Mouse (Mus musculus) heart, embryonic 14.5 days (tissue): ENCODE data around the gene Cep41. TPM values are rescaled to one million over a fixed set of nuclear protein-coding genes. Genes with fewer than 3 reads are reported as not detected.

Experiments used
- ATAC-seq: fragments of 200-750 bp; cut with Nextera tagmentation; 2 replicates; pipeline ENCODE4 v1.8.0; 2017; ENCODE audit warnings: low read depth, moderate TSS enrichment; ENCODE audit not compliant: insufficient number of reproducible peaks, insufficient read depth, low FRiP score
- H3K27ac ChIP-seq, 2 experiments: fragments of 200-500 bp in 1 of 2; fragments of 300-500 bp in 1 of 2; sonication (generic) in 1 of 2; replicated peaks in 1 of 2; 2 replicates each; pipeline ENCODE4 v1.5.1; 2012 to 2014; ENCODE audit warnings: low read depth in 2 of 2, low read length in 2 of 2, control low read depth in 1 of 2, mild to moderate bottlenecking in 1 of 2, mixed read lengths in 1 of 2; ENCODE audit not compliant: control insufficient read depth in 1 of 2, insufficient read depth in 1 of 2
- H3K27me3 ChIP-seq: fragments of 300-500 bp; sonication (generic); 2 replicates; pipeline ENCODE4 v1.6.1; 2014; ENCODE audit warnings: mild to moderate bottlenecking, low read length, control low read depth; ENCODE audit not compliant: control insufficient read depth, insufficient read depth
- H3K36me3 ChIP-seq: fragments of 300-500 bp; sonication (generic); 2 replicates; pipeline ENCODE4 v1.6.1; 2014; ENCODE audit warnings: mild to moderate bottlenecking, control low read depth, low read length, mixed read lengths; ENCODE audit not compliant: control insufficient read depth, insufficient read depth
- H3K4me1 ChIP-seq, 2 experiments: fragments of 200-500 bp in 1 of 2; fragments of 300-500 bp in 1 of 2; sonication (generic) in 1 of 2; 2 replicates each; pipeline ENCODE4 v1.6.1; 2012 to 2014; ENCODE audit warnings: low read length in 2 of 2, control low read depth in 1 of 2, mixed read lengths in 1 of 2; ENCODE audit not compliant: control insufficient read depth in 2 of 2, insufficient read depth in 2 of 2
- H3K4me2 ChIP-seq: fragments of 300-500 bp; sonication (generic); 2 replicates; pipeline ENCODE4 v1.6.1; 2014; ENCODE audit warnings: mild to moderate bottlenecking, low read length
- H3K4me3 ChIP-seq, 2 experiments: fragments of 200-500 bp in 1 of 2; fragments of 300-500 bp in 1 of 2; sonication (generic) in 1 of 2; 2 replicates each; pipeline ENCODE4 v1.5.1; 2012 to 2014; ENCODE audit warnings: low read length in 2 of 2, mild to moderate bottlenecking in 2 of 2, control low read depth in 1 of 2, low read depth in 1 of 2, moderate library complexity in 1 of 2; ENCODE audit not compliant: control insufficient read depth in 1 of 2, insufficient read depth in 1 of 2
- H3K9ac ChIP-seq: fragments of 300-500 bp; sonication (generic); 2 replicates; pipeline ENCODE4 v1.6.1; 2014; ENCODE audit warnings: mild to moderate bottlenecking, low read length
- H3K9me3 ChIP-seq: fragments of 300-500 bp; sonication (generic); 2 replicates; pipeline ENCODE4 v1.6.1; 2016; ENCODE audit warnings: low read length, control low read depth; ENCODE audit not compliant: control insufficient read depth
- WGBS: fragments of 180-500 bp; shearing (Covaris S2); extraction: QIAGEN DNeasy Blood & Tissue Kit; methylation state at CpG from one replicate; pipeline ENCODE4 v1.1.7; 2014; 5-methylcytosine and 5-hydroxymethylcytosine counted together
- polyA plus RNA-seq: library from polyadenylated mRNA; unstranded; fragments of >200 nt; fragmentation: Nextera tagmentation; extraction: Ambion mirVana; gene quantifications from 2 replicates; pipeline ENCODE4 v1.2.1, GENCODE M21; 2014

Cep41 gene
- polyA plus RNA-seq, 1 experiment from 2014 or later = 9.6 TPM

DNA sequence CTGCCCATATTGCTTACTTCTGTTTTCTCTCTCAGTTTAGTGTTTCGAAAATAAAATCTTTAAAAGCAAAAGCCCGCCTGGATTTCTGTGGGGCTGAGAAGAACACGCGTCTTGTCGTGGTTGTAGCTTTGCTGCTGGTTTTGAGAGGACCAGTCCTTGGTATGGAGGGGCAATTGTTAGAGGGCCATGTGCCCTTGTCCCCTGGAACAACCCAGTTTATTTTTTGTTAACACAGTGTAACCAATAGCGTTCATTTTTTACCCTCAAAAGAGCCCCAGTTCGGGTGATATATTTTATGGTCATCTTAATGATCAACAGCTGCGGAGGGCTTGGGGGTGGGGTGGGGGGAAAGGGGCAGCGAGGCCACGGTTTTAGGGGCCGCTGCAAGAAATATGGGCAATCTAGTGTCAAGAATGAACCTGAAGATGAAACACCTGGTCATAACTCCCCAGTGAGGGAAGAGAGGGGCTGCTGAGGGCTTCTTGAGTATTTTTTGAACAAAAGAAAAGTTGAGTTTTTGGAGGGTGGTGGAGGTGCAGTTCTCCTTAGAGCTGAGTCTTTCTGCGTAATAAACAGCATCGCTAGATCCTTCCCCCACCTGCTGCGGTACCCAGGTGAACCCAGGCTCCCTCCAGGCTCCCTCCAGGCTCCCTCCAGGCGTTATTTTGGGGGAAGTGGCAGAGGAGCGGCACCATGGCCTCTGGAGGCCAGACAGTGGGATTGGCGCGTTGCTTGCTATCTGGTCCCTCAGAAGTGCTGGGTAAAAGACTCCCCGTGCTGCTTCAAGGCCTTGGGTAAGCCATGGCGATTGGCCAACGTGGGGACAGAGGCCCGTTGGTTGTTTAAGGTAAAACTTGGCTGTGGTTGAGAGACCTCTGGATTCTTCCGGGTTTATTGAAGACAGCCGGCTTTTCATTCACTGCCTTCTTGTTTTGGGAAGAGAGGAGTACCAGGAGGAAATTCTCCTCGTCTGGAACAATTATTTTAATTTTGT lies 17.1 kb upstream of the Cep41 start:
- Histone ChIP-seq H3K9ac (no peak overlapping the region), H3K27ac (0 out of 4 replicates have a peak overlapping the region, but pooled peaks of 1 of the 2 experiments have one; percentile 2)

DNA sequence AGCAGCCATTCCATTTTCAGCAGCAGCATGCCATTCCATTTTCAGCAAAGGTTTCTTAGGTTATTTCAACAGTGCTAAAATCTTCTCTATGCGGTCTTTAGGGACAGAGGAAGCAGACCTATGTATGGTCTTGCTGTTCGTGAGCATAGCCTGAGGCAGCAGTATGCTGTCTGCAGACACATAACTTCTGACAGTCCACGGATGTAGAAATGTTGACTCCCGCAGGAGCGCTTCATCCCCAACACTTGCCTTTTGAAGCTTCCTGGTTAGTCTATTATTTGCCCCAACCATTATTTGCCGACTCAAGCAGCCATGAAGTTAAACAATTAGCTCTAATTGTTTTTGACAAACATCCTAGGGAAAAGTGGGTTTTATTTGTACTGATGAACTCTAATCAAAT lies 15.6 kb upstream of the Cep41 start:
- Histone ChIP-seq H3K4me3 (no peak overlapping the region), H3K27ac (no peak overlapping the region)
- WGBS = 68% methylated on average over 6 of the region's 6 CpGs

More for the DNA sequence above, 17.1 kb upstream of the Cep41 start:
- Histone ChIP-seq H3K9me3 (no peaks in the 10 kb centered on the region), H3K4me1 (peaks cover 0 to 8% of the 10 kb centered on the region in 2 experiments; a peak in 2 of 4 replicates), H3K4me2 (no peak overlapping the region), H3K27me3 (no peaks in the 10 kb centered on the region), H3K4me3 (no peak overlapping the region), H3K36me3 (no peaks in the 10 kb centered on the region)
- WGBS = 61% methylated on average over 25 of the region's 25 CpGs
- ATAC-seq = no peak

DNA sequence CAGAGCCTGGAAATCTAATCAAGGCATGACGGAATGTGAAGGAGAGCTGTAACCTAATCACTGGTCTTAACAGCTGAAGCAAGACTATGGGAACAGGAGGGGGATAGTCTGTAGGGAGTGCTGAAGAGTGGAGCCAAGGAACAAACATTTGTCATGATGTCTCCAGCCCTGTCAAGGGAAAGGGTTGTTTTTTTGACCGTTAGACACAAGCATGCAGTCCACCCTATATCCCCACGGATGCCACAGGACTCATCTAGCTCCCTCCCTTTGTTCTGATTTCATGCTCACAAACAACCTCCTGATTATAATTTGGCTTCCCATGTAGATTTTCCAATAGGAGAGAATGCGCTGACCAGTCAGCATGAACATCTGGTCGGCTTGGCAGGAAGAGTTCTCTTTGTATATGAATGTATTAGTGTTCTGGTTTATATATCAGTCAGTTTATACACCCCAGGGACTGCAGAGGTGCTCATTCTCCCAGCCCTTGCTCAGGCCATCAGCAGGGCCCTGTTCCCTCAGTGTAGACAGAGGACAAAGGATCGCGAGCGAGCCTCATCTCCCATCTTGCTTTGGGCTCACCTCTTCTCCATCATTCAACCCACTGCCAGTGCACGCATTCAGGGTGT lies 10.5 kb upstream of the Cep41 start:
- no peaks in the 10 kb centered on the region for H3K27me3 ChIP-seq
- H3K4me2 ChIP-seq = no peak overlapping the region
- ATAC-seq = no peak
- no peaks in the 10 kb centered on the region for H3K36me3 ChIP-seq
- no peak overlapping the region for H3K4me3 ChIP-seq
- H3K4me1 ChIP-seq = peaks cover 16 to 17% of the 10 kb centered on the region in 2 experiments; a peak in 3 of 4 replicates
- 59% methylated on average over 9 of the region's 9 CpGs for WGBS
- no peaks in the 10 kb centered on the region for H3K9me3 ChIP-seq
- peak overlapping the region in 1 of 2 experiments; percentile 16; a peak in 1 of 4 replicates for H3K27ac ChIP-seq
- no peak overlapping the region for H3K9ac ChIP-seq

More for the DNA sequence above, 15.6 kb upstream of the Cep41 start:
- Histone ChIP-seq H3K9ac (no peak overlapping the region), H3K27me3 (no peaks in the 10 kb centered on the region), H3K4me2 (no peak overlapping the region), H3K36me3 (no peaks in the 10 kb centered on the region), H3K4me1 (peaks cover 0 to 10% of the 10 kb centered on the region in 2 experiments; a peak in 2 of 4 replicates), H3K9me3 (no peaks in the 10 kb centered on the region)
- ATAC-seq = no peak

DNA sequence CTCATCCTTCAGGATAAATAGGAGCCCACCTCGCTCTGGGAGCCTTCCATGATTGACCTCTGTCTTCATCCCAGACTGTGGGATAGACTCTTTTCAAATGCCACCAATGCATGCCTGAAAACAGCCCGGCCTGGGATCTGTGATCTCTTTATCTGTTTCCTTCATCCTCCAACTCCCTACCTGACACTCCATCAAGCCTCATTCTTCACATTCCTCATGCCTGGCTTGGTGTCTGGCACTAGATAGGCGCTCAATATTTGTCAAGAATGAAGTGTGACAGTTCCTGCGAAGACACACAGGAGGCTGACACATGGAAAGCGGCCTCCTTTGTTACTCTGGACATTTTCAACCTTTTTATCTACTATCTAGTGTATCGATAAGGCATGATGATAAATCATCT lies 9.9 kb upstream of the Cep41 start:
- H3K4me2 ChIP-seq = no peak overlapping the region
- 33% methylated on average over 6 of the region's 6 CpGs for WGBS
- H3K36me3 ChIP-seq = no peaks in the 10 kb centered on the region
- ATAC-seq = no peak
- H3K9me3 ChIP-seq = no peaks in the 10 kb centered on the region
- no peaks in the 10 kb centered on the region for H3K27me3 ChIP-seq
- no peak overlapping the region for H3K4me3 ChIP-seq
- no peak overlapping the region for H3K9ac ChIP-seq
- H3K27ac ChIP-seq = no peak overlapping the region
- peaks cover 16 to 17% of the 10 kb centered on the region in 2 experiments; a peak in 3 of 4 replicates for H3K4me1 ChIP-seq

DNA sequence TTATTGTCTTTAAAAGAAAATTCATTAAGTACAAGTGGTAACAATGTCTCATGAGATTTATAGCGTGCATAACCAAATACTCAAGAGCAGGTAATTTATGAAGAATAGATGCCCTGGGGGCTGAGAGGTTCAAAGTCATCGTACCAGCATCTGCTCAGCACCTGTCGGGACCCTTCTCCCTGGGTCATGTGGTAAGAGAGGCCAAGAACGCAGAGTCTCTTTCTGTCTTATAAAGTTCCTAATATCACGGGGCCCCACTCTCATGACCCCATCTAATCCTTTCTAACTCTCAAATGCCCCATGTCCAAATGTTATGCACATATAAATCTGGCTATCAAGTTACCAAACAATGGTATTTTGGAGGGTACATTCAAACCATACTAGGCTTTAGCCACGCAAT lies 9.3 kb upstream of the Cep41 start:
- Histone ChIP-seq H3K27ac (no peak overlapping the region), H3K9ac (no peak overlapping the region)
- WGBS = 85% methylated on average over 6 of the region's 6 CpGs

DNA sequence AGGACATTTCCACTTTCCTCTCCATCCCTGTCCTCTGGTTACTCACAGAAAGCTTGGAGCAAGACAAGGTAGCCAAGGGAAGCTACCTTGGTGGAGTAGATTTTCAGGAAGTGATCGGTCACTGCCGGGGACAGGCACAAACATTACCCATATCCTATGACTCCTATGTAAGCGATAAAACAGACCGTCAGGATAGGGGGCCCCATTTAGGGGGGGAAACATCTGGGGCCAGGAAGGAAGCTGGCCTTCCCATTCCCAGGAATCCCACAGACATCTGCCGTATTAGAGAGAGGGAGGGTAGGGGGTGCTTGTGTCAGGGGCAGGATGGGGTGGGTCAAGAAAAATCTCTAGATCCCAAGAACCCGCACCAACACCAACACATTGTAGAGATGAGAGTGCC lies 6.6 kb upstream of the Cep41 start:
- H3K27me3 ChIP-seq = no peaks in the 10 kb centered on the region
- H3K4me3 ChIP-seq = no peak overlapping the region
- ATAC-seq = peak; percentile 45
- H3K9me3 ChIP-seq = no peaks in the 10 kb centered on the region
- no peak overlapping the region for H3K9ac ChIP-seq
- H3K27ac ChIP-seq = peak overlapping the region; percentile 51 to 73; a peak in 3 of 4 replicates
- H3K4me1 ChIP-seq = peaks cover 19 to 23% of the 10 kb centered on the region in 2 experiments
- 63% methylated on average over 6 of the region's 6 CpGs for WGBS
- H3K36me3 ChIP-seq = no peaks in the 10 kb centered on the region
- 0 out of 2 replicates have a peak overlapping the region, but pooled peaks have one; percentile 13 for H3K4me2 ChIP-seq

More for the DNA sequence above, 9.3 kb upstream of the Cep41 start:
- Histone ChIP-seq H3K4me1 (peaks cover 17 to 20% of the 10 kb centered on the region in 2 experiments), H3K9me3 (no peaks in the 10 kb centered on the region), H3K36me3 (no peaks in the 10 kb centered on the region), H3K4me2 (no peak overlapping the region), H3K27me3 (no peaks in the 10 kb centered on the region), H3K4me3 (no peak overlapping the region)
- ATAC-seq = no peak

DNA sequence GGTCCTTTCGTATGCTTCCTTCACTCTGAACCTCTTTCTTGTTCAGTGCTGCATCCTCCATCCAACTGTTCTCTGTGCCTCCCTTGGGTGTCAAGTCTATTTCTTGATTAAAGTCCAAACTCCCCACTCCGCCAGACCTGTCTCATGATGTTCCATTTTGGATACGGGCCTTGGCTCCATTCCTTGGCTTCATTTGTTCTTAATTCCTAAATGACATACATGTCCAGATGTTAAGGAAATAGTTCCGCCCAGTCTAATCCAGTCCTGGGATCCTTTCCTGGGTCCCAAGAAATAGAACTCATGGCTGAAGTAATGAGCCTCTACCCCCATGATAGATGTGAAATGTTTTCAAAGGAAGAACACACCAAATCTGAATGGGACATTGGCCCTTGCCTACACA lies 4.5 kb upstream of the Cep41 start:
- H3K4me1 ChIP-seq = peaks cover 15 to 23% of the 10 kb centered on the region in 2 experiments
- no peak overlapping the region for H3K9ac ChIP-seq
- no peak overlapping the region for H3K4me2 ChIP-seq
- H3K27me3 ChIP-seq = no peaks in the 10 kb centered on the region
- H3K27ac ChIP-seq = peak overlapping the region; percentile 43 to 61; a peak in 2 of 4 replicates
- no peak overlapping the region for H3K4me3 ChIP-seq
- H3K36me3 ChIP-seq = no peaks in the 10 kb centered on the region
- no peaks in the 10 kb centered on the region for H3K9me3 ChIP-seq
- ATAC-seq = no peak
- 85% methylated on average over 4 of the region's 4 CpGs for WGBS
